Mouse (Mus musculus): ENCODE measurements around the gene Mtch1.
"Not testable (repeated sequence)": the region's sequence is repeated elsewhere in the genome, so short reads cannot be mapped to it uniquely, and the experiment has no call there.

The Mtch1 gene

GRCm38 (mm10) chr17:29361982-29362691 is 14.4 kb upstream of the Mtch1 start:
- peak; percentile 27 for DNase-seq (ENCODE audit: low read depth, low spot score)

- DNase-seq (ENCODE audit: low read depth, low spot score): peak; percentile 21
These were observed 13.1 kb upstream of the Mtch1 start, which contains the start of gene Fgd2 for GRCm38 (mm10) chr17:29360761-29361221. Gene Fgd2 (plus strand): TSS chr17:29360914.

DNA sequence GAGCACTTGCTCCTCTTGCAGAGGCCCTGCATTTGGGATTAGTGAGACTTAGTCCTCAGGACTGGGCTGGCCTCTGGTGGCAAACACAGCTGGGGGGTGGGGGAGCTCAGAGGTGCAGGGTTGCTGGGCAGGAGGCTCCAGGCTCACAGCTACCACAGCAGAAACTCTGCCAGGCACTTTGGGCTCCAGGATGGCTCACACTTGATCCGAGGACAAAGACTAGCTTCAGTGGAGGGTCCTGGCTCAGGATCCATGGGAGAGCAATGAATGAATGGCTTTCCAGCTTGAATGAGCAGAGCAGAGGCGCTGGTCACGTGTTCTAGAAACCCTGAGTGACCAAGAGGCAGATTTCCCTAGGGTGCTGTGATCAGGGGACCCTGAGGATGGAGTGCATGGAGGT is 11.2 kb upstream of the Mtch1 start:
- no peak for DNase-seq (ENCODE audit: low read depth, low spot score)

DNA sequence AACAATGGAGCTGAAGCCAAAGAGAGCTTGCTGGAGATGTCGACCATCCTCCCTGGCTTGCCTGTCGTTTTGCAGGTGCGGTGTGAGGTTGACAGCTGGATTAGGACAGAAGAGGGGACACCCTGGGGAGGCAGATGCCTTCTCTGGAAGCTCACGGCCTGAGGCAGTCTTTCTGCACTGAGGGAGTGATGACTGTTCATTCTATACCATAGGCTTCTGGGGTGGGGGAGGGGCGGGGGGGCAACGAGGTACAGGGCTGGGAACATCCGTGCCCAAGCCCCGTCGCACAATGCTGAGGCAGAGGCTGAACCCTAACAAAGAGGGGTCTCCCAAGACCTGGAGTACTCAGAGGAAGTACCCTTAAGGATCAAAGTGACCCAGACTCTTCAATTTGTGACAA is 9.1 kb upstream of the Mtch1 start:
- DNase-seq (ENCODE audit: low read depth, low spot score): no peak

DNA sequence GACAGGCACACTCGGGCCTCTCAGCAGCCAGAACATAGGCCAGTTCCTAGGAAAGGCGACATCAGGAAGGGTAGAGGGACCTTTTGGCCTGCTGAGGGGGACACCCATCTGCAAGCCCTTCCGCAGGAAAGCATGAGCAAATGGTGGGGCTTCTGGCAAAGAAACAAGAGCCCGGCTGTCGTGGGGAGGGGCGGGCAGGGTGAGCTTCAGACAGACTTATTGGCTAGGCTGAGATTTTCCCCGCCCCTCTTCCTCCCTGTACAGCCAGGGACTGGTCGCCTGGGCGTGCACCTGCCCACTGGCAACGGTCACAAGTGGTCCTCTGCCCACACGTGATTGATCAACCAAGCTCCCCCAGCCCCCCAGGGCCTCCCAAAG is 8.7 kb upstream of the Mtch1 start:
- DNase-seq (ENCODE audit: low read depth, low spot score): no peak

DNA sequence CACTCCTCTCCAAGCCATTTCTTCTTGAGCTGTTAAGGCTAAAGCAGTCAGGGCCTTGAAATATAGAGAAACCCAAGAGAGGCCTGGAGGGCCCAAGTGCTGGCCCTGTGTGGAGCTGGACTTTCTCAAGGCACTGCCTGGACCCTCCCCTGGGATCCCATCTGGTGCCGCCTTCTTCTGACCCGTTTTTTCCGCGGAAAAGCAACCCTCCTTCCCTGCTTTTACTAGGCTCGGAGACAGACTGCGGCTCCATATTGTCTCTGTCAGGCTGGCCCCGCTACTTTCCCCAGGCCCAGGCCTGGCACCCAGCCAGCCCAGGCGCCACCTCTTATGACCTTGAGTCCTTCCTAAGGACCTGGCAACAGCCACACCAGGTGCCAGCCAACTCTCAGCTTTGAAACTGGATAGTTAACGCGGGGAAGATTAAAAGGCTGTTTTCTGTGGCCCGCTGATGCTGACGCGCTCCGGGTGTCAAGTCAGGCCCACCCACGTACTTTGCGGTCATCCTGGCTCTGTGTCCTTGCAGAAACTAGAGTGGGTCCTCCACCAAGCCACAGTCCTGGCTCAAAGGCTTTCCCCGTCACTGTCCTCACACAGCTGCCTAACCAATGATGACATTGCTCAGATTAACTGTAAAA is 8.2 kb upstream of the Mtch1 start:
- DNase-seq (ENCODE audit: low read depth, low spot score): no peak

GRCm38 (mm10) chr17:29355461-29355840 is 7.7 kb upstream of the Mtch1 start:
- no peak for DNase-seq (ENCODE audit: low read depth, low spot score)

- not testable (repeated sequence) for DNase-seq (ENCODE audit: low read depth, low spot score)
These were observed 3.3 kb upstream of the Mtch1 start for GRCm38 (mm10) chr17:29351056-29351455.

- no peak for DNase-seq (ENCODE audit: low read depth, low spot score)
These were observed 1.3 kb upstream of the Mtch1 start for GRCm38 (mm10) chr17:29348996-29349395.

DNA sequence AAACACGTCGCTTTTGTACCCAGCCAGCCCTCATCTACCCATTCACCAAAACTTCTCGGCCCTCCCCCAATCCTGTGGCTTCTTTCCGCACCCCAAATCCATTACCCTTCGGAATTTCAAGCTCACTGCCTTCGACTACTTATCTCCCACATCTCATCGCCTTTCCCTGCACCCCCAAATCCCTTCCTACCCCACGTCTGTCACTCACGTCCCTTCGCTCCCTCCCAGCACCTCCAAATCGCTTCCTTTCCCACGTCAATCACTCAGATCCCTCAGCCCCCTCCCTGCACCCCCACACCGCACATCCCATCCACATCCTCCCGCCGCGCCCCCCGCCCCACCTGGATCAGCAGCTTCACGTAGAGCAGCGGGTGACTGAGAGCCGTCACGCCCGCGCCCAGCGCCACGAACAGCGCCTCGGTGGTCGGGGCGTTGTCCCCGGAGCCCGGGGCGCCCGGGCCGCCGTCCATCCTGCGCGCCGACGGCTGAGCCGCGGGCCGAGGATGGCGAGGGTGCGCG is 549 bp downstream of the Mtch1 start:
- DNase-seq (ENCODE audit: low read depth, low spot score): no peak

DNA sequence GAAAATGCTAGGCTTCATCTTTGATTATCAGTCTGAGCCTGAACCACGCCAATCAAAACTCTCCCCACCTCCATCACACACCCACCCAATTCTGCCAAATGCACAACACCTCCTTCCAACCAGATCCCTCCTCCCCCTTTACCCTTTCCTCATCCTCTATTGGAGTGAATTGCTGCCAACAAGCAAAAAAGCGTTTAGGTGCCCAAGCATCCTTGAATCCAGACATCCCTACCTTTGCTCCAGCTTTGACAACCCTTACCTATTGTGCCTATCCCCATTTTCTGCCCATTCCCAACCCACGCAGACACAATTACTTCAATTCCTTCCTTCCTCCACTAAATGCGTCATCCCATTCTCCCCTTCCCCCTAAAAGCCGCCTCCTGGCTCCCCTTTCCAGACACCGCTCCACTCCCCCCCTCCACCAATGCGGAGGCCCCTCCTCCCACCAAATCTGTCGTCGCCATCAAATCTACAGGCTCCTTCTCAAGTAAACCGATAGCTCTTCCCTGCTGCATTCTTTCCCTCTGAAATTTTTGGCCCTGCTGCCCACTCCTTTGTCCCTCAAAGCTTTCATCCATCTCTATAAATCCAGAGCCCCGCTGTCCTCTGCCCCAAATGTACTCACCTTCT is 1.1 kb downstream of the Mtch1 start:
- peak; percentile 74 for DNase-seq (ENCODE audit: low read depth, low spot score)

GRCm38 (mm10) chr17:29345272-29345671 is 2.5 kb downstream of the Mtch1 start:
- no peak for DNase-seq (ENCODE audit: low read depth, low spot score)

DNA sequence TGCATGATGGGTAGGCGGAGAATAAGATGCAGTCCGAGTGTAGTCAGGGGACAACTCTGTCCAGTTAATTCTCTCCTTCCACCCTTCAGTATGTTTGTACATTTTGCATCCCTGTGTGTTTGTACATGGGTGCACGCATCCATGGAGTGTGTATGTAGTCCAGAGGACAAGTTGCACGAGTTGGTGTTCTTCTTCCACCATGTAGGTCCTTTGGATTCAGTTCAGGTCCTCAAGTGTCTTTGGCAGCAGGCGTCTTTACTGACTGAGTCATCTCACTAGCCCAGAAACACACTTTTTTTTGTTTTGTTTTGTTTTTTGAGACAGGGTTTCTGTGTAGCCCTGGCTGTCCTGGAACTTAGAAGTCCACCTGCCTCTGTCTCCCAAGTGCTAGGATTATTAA is 4.5 kb downstream of the Mtch1 start:
- DNase-seq (ENCODE audit: low read depth, low spot score): peak; percentile 51

GRCm38 (mm10) chr17:29342010-29342910 is 5.5 kb downstream of the Mtch1 start:
- DNase-seq (ENCODE audit: low read depth, low spot score): peak; percentile 72

DNA sequence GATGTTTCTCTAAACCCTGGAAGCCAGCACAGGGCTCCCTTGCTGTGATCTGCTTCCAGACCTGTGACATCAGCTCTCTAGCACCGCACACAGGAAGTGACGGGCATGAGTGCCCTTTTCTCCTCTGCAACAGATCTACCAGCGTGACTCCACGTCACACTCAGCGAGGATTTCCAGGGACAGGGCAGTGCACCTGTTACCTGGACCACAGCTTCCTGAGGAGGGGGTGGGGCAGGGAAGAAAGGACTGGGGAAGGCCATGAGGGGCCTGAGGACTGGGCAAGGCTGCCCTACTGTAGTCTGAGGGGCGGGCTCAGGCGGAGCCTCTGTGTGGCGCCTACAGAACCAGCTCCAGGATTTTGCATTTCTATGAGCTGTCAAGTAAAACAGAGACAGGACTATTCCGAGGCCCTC is 6.1 kb downstream of the Mtch1 start:
- peak; percentile 61 for DNase-seq (ENCODE audit: low read depth, low spot score)

GRCm38 (mm10) chr17:29340406-29341261 is 7.1 kb downstream of the Mtch1 start:
- DNase-seq (ENCODE audit: low read depth, low spot score): peak; percentile 46

DNA sequence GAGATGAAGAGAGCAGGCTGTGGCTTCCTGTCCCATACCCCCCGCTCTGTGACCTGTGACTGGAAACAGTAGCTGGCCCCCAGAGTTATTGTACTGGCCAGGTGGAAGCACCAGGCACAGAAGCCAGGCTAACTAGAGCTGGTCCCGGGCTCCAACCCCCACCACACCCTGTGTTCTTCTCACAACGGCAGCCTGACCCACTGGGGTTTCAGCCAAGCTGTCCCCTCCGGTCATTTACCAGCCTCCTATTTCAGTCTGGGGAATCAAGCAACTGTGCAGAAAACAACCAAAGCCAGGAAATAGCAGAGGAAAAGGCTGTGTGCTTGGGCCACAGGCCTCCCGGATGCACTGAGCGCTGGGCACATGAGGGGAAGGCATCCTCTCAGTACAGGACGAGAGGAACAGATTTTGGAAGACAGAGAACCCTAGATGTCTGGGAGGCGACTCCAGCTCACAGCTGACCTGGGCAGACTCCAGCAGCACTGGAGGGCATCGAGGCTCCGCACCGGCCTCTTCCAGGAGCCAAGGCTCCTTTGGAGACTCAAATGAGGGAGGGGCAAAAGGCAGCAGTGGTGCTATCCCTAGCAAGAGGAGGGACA is 8.5 kb downstream of the Mtch1 start:
- DNase-seq (ENCODE audit: low read depth, low spot score): no peak

DNA sequence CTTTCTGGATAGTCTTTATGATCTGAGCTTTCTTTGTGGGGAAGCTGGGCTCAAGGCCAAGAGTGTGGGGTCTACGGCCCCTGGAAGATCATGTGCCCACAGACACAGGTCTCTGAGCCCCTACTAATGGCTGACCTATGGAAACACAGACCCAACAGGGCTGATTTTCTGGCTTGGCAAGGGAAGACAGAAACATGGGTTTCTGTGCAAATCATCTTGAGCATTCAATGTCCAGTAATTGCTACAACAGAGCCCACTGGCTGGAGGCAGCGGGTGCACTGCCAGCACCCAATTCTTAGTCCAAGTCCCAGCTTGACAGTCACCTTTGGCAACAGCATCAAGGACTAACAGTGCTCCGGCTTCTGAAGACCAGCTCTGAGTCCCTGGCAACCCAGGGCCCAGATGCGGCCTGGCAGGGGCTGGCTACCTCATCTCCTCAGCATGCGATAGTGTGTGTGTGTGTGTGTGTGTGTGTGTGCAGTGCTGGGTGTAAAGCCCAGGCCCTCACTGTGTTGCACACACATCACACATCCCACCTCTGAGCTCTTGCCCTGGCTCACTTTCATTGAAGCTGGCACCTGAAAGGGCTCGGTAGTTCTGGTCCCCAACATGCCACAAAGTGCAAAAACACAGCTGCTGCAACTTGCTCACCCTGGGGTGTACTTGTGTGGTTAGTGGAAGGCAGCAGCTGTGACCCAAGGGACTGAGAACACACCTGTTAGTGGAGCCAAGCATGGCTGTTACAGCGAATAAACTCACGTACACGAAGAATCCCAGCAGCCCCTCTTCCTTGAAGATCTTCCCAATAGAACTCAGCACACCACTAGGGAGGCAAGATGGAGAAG is 9.5 kb downstream of the Mtch1 start:
- DNase-seq (ENCODE audit: low read depth, low spot score): no peak

DNA sequence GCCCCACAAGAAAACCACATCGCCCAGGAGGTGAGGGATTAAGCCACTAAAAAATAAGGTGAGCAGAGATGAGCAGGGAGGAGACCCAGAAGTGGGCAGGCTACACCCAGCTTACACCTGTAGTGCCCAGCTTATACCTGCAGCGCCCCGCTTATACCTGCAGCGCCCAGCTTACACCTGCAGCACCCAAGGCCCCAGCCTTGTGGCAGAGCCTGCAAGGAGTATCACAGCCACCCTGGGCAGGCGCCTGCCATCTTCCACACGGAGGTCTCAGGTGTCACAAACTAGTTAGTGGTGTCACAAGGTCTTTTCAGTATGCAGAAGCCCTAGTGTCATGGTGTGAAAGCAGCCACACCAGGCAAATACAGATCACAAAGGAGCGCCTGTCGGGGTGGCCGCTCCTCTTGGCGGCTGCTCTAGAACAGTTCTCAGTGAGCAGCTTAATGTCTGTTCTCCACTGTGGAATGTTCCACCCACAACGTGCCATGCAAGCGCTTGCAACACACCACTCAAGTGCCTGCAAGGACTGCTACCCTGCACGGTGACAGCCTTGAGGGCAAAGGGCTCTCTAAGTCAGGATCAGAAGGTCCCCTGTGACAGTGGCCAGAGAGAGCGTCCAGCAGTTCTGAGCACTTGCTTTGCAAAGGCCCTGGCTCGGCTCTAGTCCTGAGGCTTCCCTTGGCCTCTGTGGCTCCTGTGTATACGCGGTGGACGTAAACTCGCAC is 11.3 kb downstream of the Mtch1 start:
- no peak for DNase-seq (ENCODE audit: low read depth, low spot score)
